8 mouse cellular contexts compared by ENCODE assay signal in genomic region chr7:65417231-65418100, GRCm38 (mm10).
A peak's percentile ranks its signal among the peaks of the same experiment; 100 is the strongest.
DNase-seq lines count a peak whose midpoint lies in the region; ATAC-seq and TF ChIP-seq lines count a peak whose summit lies in the region.

No protein-coding gene starts in this region.

- no peak for ATAC-seq in heart, embryonic 12.5 days (ENCODE audit: insufficient number of reproducible peaks, low FRiP score)
- no peak for ATAC-seq in kidney, postnatal 0 days (replicated peaks; ENCODE audit: low FRiP score, low read depth)
- ATAC-seq in midbrain, postnatal 0 days (ENCODE audit: low FRiP score), result no peak
- no peak for ATAC-seq in erythroid progenitor cell, adult 5-6 weeks (replicated peaks; ENCODE audit: low FRiP score, poor library complexity, severe bottlenecking)

- 31% methylated on average over 10 of the region's 10 CpGs for WGBS in heart, embryonic 12.5 days
- WGBS in kidney, postnatal 0 days, result 34% methylated on average over 10 of the region's 10 CpGs
- WGBS in midbrain, postnatal 0 days, result 50% methylated on average over 10 of the region's 10 CpGs

- no peak for TF ChIP-seq CTCF in kidney, postnatal 0 days (IDR thresholded peaks at IDR 0.05; ENCODE audit: low read depth)
- no peak for TF ChIP-seq CTCF in midbrain, postnatal 0 days (IDR thresholded peaks at IDR 0.05)

- no peak overlapping the region for H3K4me3 ChIP-seq in heart, embryonic 12.5 days
- H3K4me3 ChIP-seq in kidney, postnatal 0 days (replicated peaks; ENCODE audit: low read depth, low read length), result no peak overlapping the region
- no peak overlapping the region for H3K4me3 ChIP-seq in midbrain, postnatal 0 days (ENCODE audit: low read depth, low read length)

- H3K9me3 ChIP-seq in heart, embryonic 12.5 days (replicated peaks), result no peaks in the 10 kb centered on the region
- H3K9me3 ChIP-seq in kidney, postnatal 0 days (replicated peaks; ENCODE audit: low read length), result no peaks in the 10 kb centered on the region
- no peaks in the 10 kb centered on the region for H3K9me3 ChIP-seq in midbrain, postnatal 0 days (ENCODE audit: low read length)

- H3K9ac ChIP-seq in heart, embryonic 12.5 days, result no peak overlapping the region
- H3K9ac ChIP-seq in kidney, postnatal 0 days (ENCODE audit: low read depth, low read length), result no peak overlapping the region
- no peak overlapping the region for H3K9ac ChIP-seq in midbrain, postnatal 0 days (replicated peaks; ENCODE audit: low read length, poor library complexity, severe bottlenecking)

- H3K36me3 ChIP-seq in heart, embryonic 12.5 days, result no peaks in the 10 kb centered on the region
- no peaks in the 10 kb centered on the region for H3K36me3 ChIP-seq in kidney, postnatal 0 days (ENCODE audit: insufficient read depth, low read length)
- H3K36me3 ChIP-seq in midbrain, postnatal 0 days (ENCODE audit: insufficient read depth, low read length), result no peaks in the 10 kb centered on the region

- peak overlapping the region; percentile 12; the same call in 1 of the 2 replicates for H3K4me2 ChIP-seq in heart, embryonic 12.5 days
- H3K4me2 ChIP-seq in kidney, postnatal 0 days (ENCODE audit: low read length), result no peak overlapping the region
- H3K4me2 ChIP-seq in midbrain, postnatal 0 days (ENCODE audit: low read depth, low read length, poor library complexity, severe bottlenecking), result no peak overlapping the region

- H3K27me3 ChIP-seq in heart, embryonic 12.5 days (replicated peaks), result no peaks in the 10 kb centered on the region
- no peaks in the 10 kb centered on the region for H3K27me3 ChIP-seq in kidney, postnatal 0 days (ENCODE audit: insufficient read depth, low read length)
- no peaks in the 10 kb centered on the region for H3K27me3 ChIP-seq in midbrain, postnatal 0 days (ENCODE audit: insufficient read depth, low read length)

- H3K4me1 ChIP-seq in heart, embryonic 12.5 days (replicated peaks), result peaks cover 57% of the 10 kb centered on the region
- H3K4me1 ChIP-seq in kidney, postnatal 0 days (replicated peaks; ENCODE audit: insufficient read depth, low read length), result peaks cover 30% of the 10 kb centered on the region
- H3K4me1 ChIP-seq in midbrain, postnatal 0 days (ENCODE audit: insufficient read depth, low read length), result no peaks in the 10 kb centered on the region

- peak overlapping the region; percentile 59; the same call in 1 of the 2 replicates for H3K27ac ChIP-seq in heart, embryonic 12.5 days (ENCODE audit: poor library complexity, severe bottlenecking)
- H3K27ac ChIP-seq in kidney, postnatal 0 days, result peak overlapping the region; percentile 69
- peak overlapping the region; percentile 51 for H3K27ac ChIP-seq in midbrain, postnatal 0 days (ENCODE audit: low read depth, low read length)

- peak; percentile 11 for DNase-seq in right cerebral cortex, postnatal 25 days
- no peak for DNase-seq in right cerebral cortex, adult 18-20 months
- DNase-seq in kidney, postnatal 0 days (ENCODE audit: low spot score), result peak; percentile 93
- DNase-seq in midbrain, postnatal 0 days (ENCODE audit: low spot score), result peak; percentile 46
- no peak for DNase-seq in testis, postnatal 14 days (ENCODE audit: low spot score)
- no peak for DNase-seq in right cerebral cortex, postnatal 4 days

Comparison
In these comparisons a context has a peak if more than half of its experiments do, and no peak if none do; other contexts are left out.
1. DNase-seq: peak in right cerebral cortex, postnatal 25 days (single experiment), kidney, postnatal 0 days (single experiment) and midbrain, postnatal 0 days (single experiment); none in right cerebral cortex, adult 18-20 months (single experiment), testis, postnatal 14 days (single experiment) and right cerebral cortex, postnatal 4 days (single experiment).
2. Peak in every context shown above with its lines, with median percentiles within 50 percentile points of each other: H3K27ac ChIP-seq.